Mouse (Mus musculus) intestine, postnatal 0 days (tissue): ENCODE measurements around the gene Tec. TPM values are rescaled to one million over a fixed set of nuclear protein-coding genes. Genes with fewer than 3 reads are reported as not detected.

Experiments used
- ATAC-seq: fragments of 200-750 bp; cut with Nextera tagmentation; 2 replicates; pipeline ENCODE4 v1.8.0; 2017; ENCODE audit warnings: mild to moderate bottlenecking, moderate TSS enrichment, moderate library complexity
- H3K27ac ChIP-seq: fragments of 300-500 bp; sonication (generic); 2 replicates; pipeline ENCODE4 v1.5.1; 2014; ENCODE audit warnings: mild to moderate bottlenecking, low read depth, low read length, moderate library complexity
- H3K27me3 ChIP-seq: fragments of 300-500 bp; sonication (generic); replicated peaks from 2 replicates; pipeline ENCODE4 v1.6.1; 2014; ENCODE audit warnings: low read length, mixed read lengths; ENCODE audit not compliant: control insufficient read depth, insufficient read depth
- H3K36me3 ChIP-seq: fragments of 300-500 bp; sonication (generic); 2 replicates; pipeline ENCODE4 v1.6.1; 2014; ENCODE audit warnings: mild to moderate bottlenecking, moderate library complexity; ENCODE audit not compliant: control insufficient read depth, insufficient read depth
- H3K4me1 ChIP-seq: fragments of 300-500 bp; sonication (generic); replicated peaks from 2 replicates; pipeline ENCODE4 v1.6.1; 2014; ENCODE audit warnings: antibody characterized with exemption, low read length, mixed read lengths; ENCODE audit not compliant: control insufficient read depth, insufficient read depth
- H3K4me2 ChIP-seq: fragments of 300-500 bp; sonication (generic); replicated peaks from 2 replicates; pipeline ENCODE4 v1.6.1; 2014; ENCODE audit warnings: low read depth, mild to moderate bottlenecking, moderate library complexity
- H3K4me3 ChIP-seq: fragments of 300-500 bp; sonication (generic); 2 replicates; pipeline ENCODE4 v1.5.1; 2014; ENCODE audit warnings: low read depth, low read length
- H3K9ac ChIP-seq: fragments of 300-500 bp; sonication (generic); 2 replicates; pipeline ENCODE4 v1.6.1; 2014; ENCODE audit warnings: mild to moderate bottlenecking, low read depth, low read length
- H3K9me3 ChIP-seq: fragments of 300-500 bp; sonication (generic); 2 replicates; pipeline ENCODE4 v1.6.1; 2016; ENCODE audit warnings: mixed run types; ENCODE audit not compliant: control insufficient read depth
- CTCF ChIP-seq: sonication (generic); IDR thresholded peaks from 2 replicates; pipeline ENCODE4 v1.5.1; 2016; ENCODE audit warnings: low read depth, mild to moderate bottlenecking, control low read depth, antibody characterized with exemption, moderate library complexity
- WGBS: fragments of 180-500 bp; shearing (Covaris S2); extraction: QIAGEN DNeasy Blood & Tissue Kit; methylation state at CpG from one replicate; pipeline ENCODE4 v1.1.7; 2014; 5-methylcytosine and 5-hydroxymethylcytosine counted together
- polyA plus RNA-seq: library from polyadenylated mRNA; unstranded; fragments of >200 nt; fragmentation: Nextera tagmentation; extraction: Ambion mirVana; gene quantifications from 2 replicates; pipeline ENCODE4 v1.2.1, GENCODE M21; 2015

The Tec gene
- polyA plus RNA-seq, 1 experiment from 2014 or later: 12.4 TPM

GRCm38 (mm10) chr5:72844776-72845495 lies 23.3 kb downstream of the Tec start:
- H3K9me3 ChIP-seq: no peaks in the 10 kb centered on the region
- H3K4me2 ChIP-seq: no peak overlapping the region
- TF ChIP-seq CTCF: no peak
- 48% methylated on average over 7 of the region's 7 CpGs for WGBS
- no peaks in the 10 kb centered on the region for H3K27me3 ChIP-seq
- no peak overlapping the region for H3K4me3 ChIP-seq
- no peak for ATAC-seq
- H3K4me1 ChIP-seq: 0 out of 2 replicates have a peak, but pooled peaks cover 17% of the 10 kb centered on the region
- no peak overlapping the region for H3K9ac ChIP-seq
- H3K27ac ChIP-seq: peak overlapping the region; percentile 22
- H3K36me3 ChIP-seq: no peaks in the 10 kb centered on the region

- Histone ChIP-seq H3K4me2 (no peak overlapping the region), H3K27ac (peak overlapping the region; percentile 22)
- peak; percentile 31; the same call in 1 of the 2 replicates for ATAC-seq
Measured at GRCm38 (mm10) chr5:72844294-72844693, 24.0 kb downstream of the Tec start.

DNA sequence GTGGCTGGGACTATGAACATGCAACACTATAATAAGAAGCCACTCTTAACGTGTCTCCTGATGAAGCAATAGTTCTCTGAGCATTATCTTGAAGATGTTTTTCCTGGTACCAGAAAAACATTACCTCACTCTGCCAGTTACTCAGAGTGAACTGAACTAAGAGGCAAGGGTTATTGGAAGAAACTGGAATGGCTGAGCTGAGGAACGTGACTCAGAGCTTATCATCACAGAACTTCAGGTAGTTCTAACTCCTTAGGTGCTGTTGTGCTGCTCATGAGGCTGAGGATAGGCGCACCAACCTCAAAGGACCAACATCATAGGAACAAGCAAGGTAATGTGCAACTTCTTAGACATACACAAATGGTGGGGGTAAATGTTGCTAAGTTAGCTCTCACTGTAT lies 28.6 kb downstream of the Tec start:
- TF ChIP-seq CTCF: no peak
- WGBS: 46% methylated on average over 3 of the region's 3 CpGs
- Histone ChIP-seq H3K9me3 (0 out of 2 replicates have a peak, but pooled peaks cover 4% of the 10 kb centered on the region), H3K36me3 (no peaks in the 10 kb centered on the region), H3K27me3 (no peaks in the 10 kb centered on the region), H3K4me1 (0 out of 2 replicates have a peak, but pooled peaks cover 5% of the 10 kb centered on the region), H3K4me2 (no peak overlapping the region), H3K9ac (no peak overlapping the region), H3K27ac (peak overlapping the region; percentile 60), H3K4me3 (no peak overlapping the region)
- ATAC-seq: peak; percentile 91

More at GRCm38 (mm10) chr5:72844294-72844693, 24.0 kb downstream of the Tec start:
- Histone ChIP-seq H3K9ac (no peak overlapping the region), H3K9me3 (no peaks in the 10 kb centered on the region), H3K4me3 (no peak overlapping the region), H3K27me3 (no peaks in the 10 kb centered on the region), H3K36me3 (no peaks in the 10 kb centered on the region), H3K4me1 (0 out of 2 replicates have a peak, but pooled peaks cover 18% of the 10 kb centered on the region)
- 16% methylated on average over 2 of the region's 2 CpGs for WGBS
- no peak for TF ChIP-seq CTCF

- Histone ChIP-seq H3K36me3 (no peaks in the 10 kb centered on the region), H3K27ac (peak overlapping the region; percentile 47; the same call in 1 of the 2 replicates), H3K4me1 (0 out of 2 replicates have a peak, but pooled peaks cover 2% of the 10 kb centered on the region), H3K9me3 (0 out of 2 replicates have a peak, but pooled peaks cover 4% of the 10 kb centered on the region), H3K4me3 (no peak overlapping the region), H3K27me3 (no peaks in the 10 kb centered on the region), H3K4me2 (no peak overlapping the region), H3K9ac (no peak overlapping the region)
- 65% methylated on average over 2 of the region's 2 CpGs for WGBS
- TF ChIP-seq CTCF: no peak
- ATAC-seq: no peak
Measured at GRCm38 (mm10) chr5:72838976-72839375, 29.3 kb downstream of the Tec start.

- H3K4me2 ChIP-seq: no peak overlapping the region
- TF ChIP-seq CTCF: no peak
- H3K4me3 ChIP-seq: no peak overlapping the region
- H3K9ac ChIP-seq: no peak overlapping the region
- 0 out of 2 replicates have a peak, but pooled peaks cover 4% of the 10 kb centered on the region for H3K9me3 ChIP-seq
- 0 out of 2 replicates have a peak, but pooled peaks cover 7% of the 10 kb centered on the region for H3K4me1 ChIP-seq
- no peaks in the 10 kb centered on the region for H3K27me3 ChIP-seq
- H3K36me3 ChIP-seq: no peaks in the 10 kb centered on the region
- 91% methylated on average over 3 of the region's 3 CpGs for WGBS
- H3K27ac ChIP-seq: no peak overlapping the region
- ATAC-seq: no peak
Measured at GRCm38 (mm10) chr5:72835656-72836055, 32.6 kb downstream of the Tec start.

- H3K9ac ChIP-seq: 0 out of 2 replicates have a peak overlapping the region, but pooled peaks have one; percentile 7
- WGBS: 56% methylated on average over 15 of the region's 15 CpGs
- H3K27me3 ChIP-seq: no peaks in the 10 kb centered on the region
- H3K4me1 ChIP-seq: 0 out of 2 replicates have a peak, but pooled peaks cover 5% of the 10 kb centered on the region
- H3K36me3 ChIP-seq: no peaks in the 10 kb centered on the region
- peak overlapping the region; percentile 48 for H3K4me2 ChIP-seq
- 0 out of 2 replicates have a peak, but pooled peaks cover 4% of the 10 kb centered on the region for H3K9me3 ChIP-seq
- TF ChIP-seq CTCF: no peak
- no peak overlapping the region for H3K4me3 ChIP-seq
- peak overlapping the region; percentile 62 for H3K27ac ChIP-seq
- peak; percentile 57 for ATAC-seq
Measured at GRCm38 (mm10) chr5:72832904-72833765, 35.1 kb downstream of the Tec start.
